Mouse (Mus musculus) forebrain, embryonic 15.5 days (tissue): Measurements from ENCODE around the gene Adtrp. TPM values are rescaled to one million over a fixed set of nuclear protein-coding genes. Genes with fewer than 3 reads are reported as not detected.

Experiments used
- ATAC-seq: fragments of 200-750 bp; cut with Nextera tagmentation; replicated peaks from 2 replicates; pipeline ENCODE4 v1.8.0; 2017; ENCODE audit warnings: mild to moderate bottlenecking, moderate TSS enrichment, moderate library complexity
- H3K27ac ChIP-seq: fragments of 300-500 bp; sonication (generic); replicated peaks from 2 replicates; pipeline ENCODE4 v1.5.1; 2015; ENCODE audit warnings: mild to moderate bottlenecking, inconsistent platforms
- H3K27me3 ChIP-seq: fragments of 300-500 bp; sonication (generic); 2 replicates; pipeline ENCODE4 v1.6.1; 2015; ENCODE audit warnings: inconsistent platforms
- H3K36me3 ChIP-seq: fragments of 300-500 bp; sonication (generic); 2 replicates; pipeline ENCODE4 v1.6.1; 2015; ENCODE audit warnings: mild to moderate bottlenecking, inconsistent platforms
- H3K4me1 ChIP-seq: fragments of 300-500 bp; sonication (generic); 2 replicates; pipeline ENCODE4 v1.6.1; 2015; ENCODE audit warnings: inconsistent platforms
- H3K4me2 ChIP-seq: fragments of 300-500 bp; sonication (generic); replicated peaks from 2 replicates; pipeline ENCODE4 v1.6.1; 2015; ENCODE audit warnings: mild to moderate bottlenecking, inconsistent platforms
- H3K4me3 ChIP-seq: fragments of 300-500 bp; sonication (generic); 2 replicates; pipeline ENCODE4 v1.5.1; 2015; ENCODE audit warnings: mild to moderate bottlenecking, inconsistent platforms
- H3K9ac ChIP-seq: fragments of 300-500 bp; sonication (generic); replicated peaks from 2 replicates; pipeline ENCODE4 v1.6.1; 2015; ENCODE audit warnings: mild to moderate bottlenecking, inconsistent platforms
- H3K9me3 ChIP-seq: fragments of 300-500 bp; sonication (generic); 2 replicates; pipeline ENCODE4 v1.6.1; 2016; ENCODE audit warnings: inconsistent platforms
- WGBS: fragments of 180-500 bp; shearing (Covaris S2); methylation state at CpG from one replicate; pipeline ENCODE4 v1.1.7; 2015; ENCODE audit warnings: mixed read lengths; 5-methylcytosine and 5-hydroxymethylcytosine counted together
- polyA plus RNA-seq: library from polyadenylated mRNA; unstranded; fragments of >200 nt; fragmentation: Nextera tagmentation; extraction: Ambion mirVana; gene quantifications from 2 replicates; pipeline ENCODE4 v1.2.1, GENCODE M21; 2015

Gene Adtrp
- polyA plus RNA-seq, 1 experiment from 2014 or later: not detected

GRCm38 (mm10) chr13:41865071-41865470, 17.6 kb upstream of the Adtrp start:
- ATAC-seq: no peak
- Histone ChIP-seq H3K27me3 (no peaks in the 10 kb centered on the region), H3K9ac (no peak overlapping the region), H3K4me1 (no peaks in the 10 kb centered on the region), H3K27ac (no peak overlapping the region), H3K4me3 (no peak overlapping the region), H3K36me3 (no peaks in the 10 kb centered on the region), H3K4me2 (no peak overlapping the region), H3K9me3 (no peaks in the 10 kb centered on the region)
- 81% methylated on average over 5 of the region's 5 CpGs for WGBS

- H3K27ac ChIP-seq: no peak overlapping the region
- ATAC-seq: no peak
- 62% methylated on average over 15 of the region's 15 CpGs for WGBS
Observed at GRCm38 (mm10) chr13:41860603-41861405, 13.3 kb upstream of the Adtrp start.

GRCm38 (mm10) chr13:41855206-41856185, 8.0 kb upstream of the Adtrp start:
- WGBS: 80% methylated on average over 13 of the region's 13 CpGs

More at GRCm38 (mm10) chr13:41860603-41861405, 13.3 kb upstream of the Adtrp start:
- Histone ChIP-seq H3K4me3 (no peak overlapping the region), H3K9ac (no peak overlapping the region), H3K4me2 (no peak overlapping the region), H3K4me1 (no peaks in the 10 kb centered on the region), H3K27me3 (no peaks in the 10 kb centered on the region), H3K9me3 (no peaks in the 10 kb centered on the region), H3K36me3 (no peaks in the 10 kb centered on the region)

GRCm38 (mm10) chr13:41850727-41851378, 3.4 kb upstream of the Adtrp start:
- H3K27ac ChIP-seq: no peak overlapping the region
- H3K36me3 ChIP-seq: no peaks in the 10 kb centered on the region
- H3K4me3 ChIP-seq: no peak overlapping the region
- no peak overlapping the region for H3K9ac ChIP-seq
- WGBS: 5% methylated on average over 3 of the region's 3 CpGs
- H3K4me2 ChIP-seq: no peak overlapping the region
- H3K9me3 ChIP-seq: no peaks in the 10 kb centered on the region
- no peaks in the 10 kb centered on the region for H3K27me3 ChIP-seq
- ATAC-seq: peak; percentile 41
- peaks cover 6% of the 10 kb centered on the region for H3K4me1 ChIP-seq

More at GRCm38 (mm10) chr13:41855206-41856185, 8.0 kb upstream of the Adtrp start:
- no peak overlapping the region for H3K4me2 ChIP-seq
- H3K9me3 ChIP-seq: no peaks in the 10 kb centered on the region
- H3K36me3 ChIP-seq: no peaks in the 10 kb centered on the region
- no peak overlapping the region for H3K27ac ChIP-seq
- no peak overlapping the region for H3K4me3 ChIP-seq
- no peaks in the 10 kb centered on the region for H3K27me3 ChIP-seq
- no peak for ATAC-seq
- H3K4me1 ChIP-seq: peaks cover 6% of the 10 kb centered on the region
- H3K9ac ChIP-seq: no peak overlapping the region

- Histone ChIP-seq H3K9ac (no peak overlapping the region), H3K27ac (no peak overlapping the region), H3K9me3 (no peaks in the 10 kb centered on the region), H3K4me1 (peaks cover 6% of the 10 kb centered on the region), H3K4me2 (no peak overlapping the region), H3K27me3 (no peaks in the 10 kb centered on the region), H3K4me3 (no peak overlapping the region), H3K36me3 (no peaks in the 10 kb centered on the region)
- ATAC-seq: no peak
- WGBS: 87% methylated on average over 5 of the region's 5 CpGs
Observed at GRCm38 (mm10) chr13:41846516-41846915, 968 bp downstream of the Adtrp start.

GRCm38 (mm10) chr13:41845013-41845412, 2.5 kb downstream of the Adtrp start:
- WGBS: 90% methylated on average over 5 of the region's 5 CpGs

GRCm38 (mm10) chr13:41844071-41844470, 3.4 kb downstream of the Adtrp start:
- WGBS: 90% methylated on average over 4 of the region's 4 CpGs
- H3K27ac ChIP-seq: no peak overlapping the region
- no peak overlapping the region for H3K9ac ChIP-seq
- ATAC-seq: no peak
- no peak overlapping the region for H3K4me2 ChIP-seq
- no peaks in the 10 kb centered on the region for H3K27me3 ChIP-seq
- H3K36me3 ChIP-seq: no peaks in the 10 kb centered on the region
- H3K4me1 ChIP-seq: no peaks in the 10 kb centered on the region
- no peaks in the 10 kb centered on the region for H3K9me3 ChIP-seq
- no peak overlapping the region for H3K4me3 ChIP-seq

More at GRCm38 (mm10) chr13:41845013-41845412, 2.5 kb downstream of the Adtrp start:
- Histone ChIP-seq H3K4me2 (no peak overlapping the region), H3K9ac (no peak overlapping the region), H3K36me3 (no peaks in the 10 kb centered on the region), H3K4me3 (no peak overlapping the region), H3K4me1 (no peaks in the 10 kb centered on the region), H3K27me3 (no peaks in the 10 kb centered on the region), H3K9me3 (no peaks in the 10 kb centered on the region), H3K27ac (no peak overlapping the region)
- no peak for ATAC-seq

GRCm38 (mm10) chr13:41833614-41834139, 13.8 kb downstream of the Adtrp start:
- H3K4me2 ChIP-seq: no peak overlapping the region
- no peak overlapping the region for H3K9ac ChIP-seq
- H3K4me3 ChIP-seq: no peak overlapping the region
- H3K4me1 ChIP-seq: no peaks in the 10 kb centered on the region
- H3K27me3 ChIP-seq: no peaks in the 10 kb centered on the region
- no peak for ATAC-seq
- WGBS: 96% methylated on average over 8 of the region's 8 CpGs
- no peaks in the 10 kb centered on the region for H3K36me3 ChIP-seq
- no peaks in the 10 kb centered on the region for H3K9me3 ChIP-seq
- no peak overlapping the region for H3K27ac ChIP-seq

- Histone ChIP-seq H3K4me2 (no peak overlapping the region), H3K36me3 (no peaks in the 10 kb centered on the region), H3K9me3 (no peaks in the 10 kb centered on the region), H3K27ac (no peak overlapping the region), H3K27me3 (no peaks in the 10 kb centered on the region), H3K4me3 (no peak overlapping the region), H3K4me1 (no peaks in the 10 kb centered on the region), H3K9ac (no peak overlapping the region)
- no peak for ATAC-seq
- WGBS: 92% methylated on average over 8 of the region's 8 CpGs
Observed at GRCm38 (mm10) chr13:41828296-41828754, 19.2 kb downstream of the Adtrp start.

- H3K4me2 ChIP-seq: no peak overlapping the region
- no peak overlapping the region for H3K9ac ChIP-seq
- H3K27me3 ChIP-seq: no peaks in the 10 kb centered on the region
- H3K27ac ChIP-seq: no peak overlapping the region
- H3K36me3 ChIP-seq: no peaks in the 10 kb centered on the region
- no peaks in the 10 kb centered on the region for H3K4me1 ChIP-seq
- H3K4me3 ChIP-seq: no peak overlapping the region
- 89% methylated on average over 5 of the region's 5 CpGs for WGBS
- H3K9me3 ChIP-seq: no peaks in the 10 kb centered on the region
- no peak for ATAC-seq
Observed at GRCm38 (mm10) chr13:41827581-41827980, 19.9 kb downstream of the Adtrp start.

GRCm38 (mm10) chr13:41825379-41825966, 22.0 kb downstream of the Adtrp start:
- Histone ChIP-seq H3K27ac (no peak overlapping the region), H3K4me3 (no peak overlapping the region), H3K36me3 (no peaks in the 10 kb centered on the region), H3K27me3 (no peaks in the 10 kb centered on the region), H3K4me1 (no peaks in the 10 kb centered on the region), H3K4me2 (no peak overlapping the region), H3K9me3 (no peaks in the 10 kb centered on the region), H3K9ac (no peak overlapping the region)
- ATAC-seq: no peak
- 79% methylated on average over 11 of the region's 11 CpGs for WGBS
